Mouse (Mus musculus): Measurements from ENCODE around the gene Dcun1d4.
"Not testable (repeated sequence)": the region's sequence is repeated elsewhere in the genome, so short reads cannot be mapped to it uniquely, and the experiment has no call there.

Dcun1d4 gene

GRCm38 (mm10) chr5:73547252-73547651 lies 66.5 kb downstream of the Dcun1d4 start:
- no peak for DNase-seq (ENCODE audit: low spot score)

- DNase-seq (ENCODE audit: low spot score) = no peak
Measured at GRCm38 (mm10) chr5:73548237-73548636, 67.4 kb downstream of the Dcun1d4 start.

GRCm38 (mm10) chr5:73548838-73549237 lies 68.0 kb downstream of the Dcun1d4 start:
- no peak for DNase-seq (ENCODE audit: low spot score)

- no peak for DNase-seq (ENCODE audit: low spot score)
Measured at GRCm38 (mm10) chr5:73551836-73552235, 71.0 kb downstream of the Dcun1d4 start.

GRCm38 (mm10) chr5:73553903-73554302 lies 73.1 kb downstream of the Dcun1d4 start:
- no peak for DNase-seq (ENCODE audit: low spot score)

GRCm38 (mm10) chr5:73555096-73555852 lies 74.5 kb downstream of the Dcun1d4 start:
- no peak for DNase-seq (ENCODE audit: low spot score)

GRCm38 (mm10) chr5:73556733-73557425 lies 76.1 kb downstream of the Dcun1d4 start:
- DNase-seq (ENCODE audit: low spot score) = no peak

GRCm38 (mm10) chr5:73558756-73559155 lies 78.0 kb downstream of the Dcun1d4 start:
- DNase-seq (ENCODE audit: low spot score) = no peak

GRCm38 (mm10) chr5:73564038-73564437 lies 83.2 kb downstream of the Dcun1d4 start:
- DNase-seq (ENCODE audit: low spot score) = no peak

- no peak for DNase-seq (ENCODE audit: low spot score)
Measured at GRCm38 (mm10) chr5:73566119-73566518, 85.3 kb downstream of the Dcun1d4 start.

- DNase-seq (ENCODE audit: low spot score) = no peak
Measured at GRCm38 (mm10) chr5:73566892-73567291, 86.1 kb downstream of the Dcun1d4 start.

- DNase-seq (ENCODE audit: low spot score) = no peak
Measured at GRCm38 (mm10) chr5:73569181-73569580, 88.4 kb downstream of the Dcun1d4 start.

- no peak for DNase-seq (ENCODE audit: low spot score)
Measured at GRCm38 (mm10) chr5:73571395-73572156, 90.8 kb downstream of the Dcun1d4 start.

- DNase-seq (ENCODE audit: low spot score) = no peak
Measured at GRCm38 (mm10) chr5:73572846-73573245, 92.0 kb downstream of the Dcun1d4 start.

- DNase-seq (ENCODE audit: low spot score) = no peak
Measured at GRCm38 (mm10) chr5:73573789-73574188, 93.0 kb downstream of the Dcun1d4 start.

- DNase-seq (ENCODE audit: low spot score) = no peak
Measured at GRCm38 (mm10) chr5:73574616-73575015, 93.8 kb downstream of the Dcun1d4 start.

- DNase-seq (ENCODE audit: low spot score) = no peak
Measured at GRCm38 (mm10) chr5:73576708-73577107, 95.9 kb downstream of the Dcun1d4 start.

GRCm38 (mm10) chr5:73578131-73578530 lies 97.3 kb downstream of the Dcun1d4 start:
- DNase-seq (ENCODE audit: low spot score) = no peak

- not testable (repeated sequence) for DNase-seq (ENCODE audit: low spot score)
Measured at GRCm38 (mm10) chr5:73584011-73584410, 103.2 kb downstream of the Dcun1d4 start.

- no peak for DNase-seq (ENCODE audit: low spot score)
Measured at GRCm38 (mm10) chr5:73585212-73586115, 104.7 kb downstream of the Dcun1d4 start.

- DNase-seq (ENCODE audit: low spot score) = no peak
Measured at GRCm38 (mm10) chr5:73586597-73586996, 105.8 kb downstream of the Dcun1d4 start.

- DNase-seq (ENCODE audit: low spot score) = no peak
Measured at GRCm38 (mm10) chr5:73587119-73587518, 106.3 kb downstream of the Dcun1d4 start.

Data from ovary, postnatal 10 days (tissue).